Comparison of ENCODE assay signal across 22 mouse cellular contexts in genomic region chr19:26704545-26705209, GRCm38 (mm10).
A peak's percentile ranks its signal among the peaks of the same experiment; 100 is the strongest.
DNase-seq lines count a peak whose midpoint lies in the region; ATAC-seq and TF ChIP-seq lines count a peak whose summit lies in the region.
"Had no signal": no experiment of that assay in that cellular context is flagged by ENCODE, and none has a peak within 500 bp of the region (broad histone marks: within the 10 kb centered on the region; RNA-seq: fewer than 3 reads in every experiment).

No protein-coding gene starts in this region.

- no peak for TF ChIP-seq CTCF in lung, embryonic 14.5 days (IDR thresholded peaks at IDR 0.05; ENCODE audit: low read depth)

- H3K4me3 ChIP-seq in lung, embryonic 14.5 days (ENCODE audit: low read depth, low read length): no peak overlapping the region
- H3K4me3 ChIP-seq in embryonic facial prominence, embryonic 14.5 days (ENCODE audit: low read depth, low read length): no peak overlapping the region
- H3K4me3 ChIP-seq in limb, embryonic 14.5 days (replicated peaks; ENCODE audit: low read length): no peak overlapping the region
- H3K4me3 ChIP-seq: hindbrain, embryonic 15.5 days; intestine, embryonic 15.5 days; midbrain, embryonic 10.5 days had no signal

- no peak overlapping the region for H3K27ac ChIP-seq in lung, embryonic 14.5 days (ENCODE audit: low read depth)
- peak overlapping the region; percentile 58 for H3K27ac ChIP-seq in embryonic facial prominence, embryonic 14.5 days (replicated peaks; ENCODE audit: low read depth, low read length)
- peak overlapping the region; percentile 58; the same call in 1 of the 2 replicates for H3K27ac ChIP-seq in limb, embryonic 14.5 days (replicated peaks; ENCODE audit: low read depth, low read length)
- H3K27ac ChIP-seq: hindbrain, embryonic 15.5 days; intestine, embryonic 15.5 days; liver, embryonic 14.5 days; midbrain, embryonic 10.5 days had no signal

- H3K27me3 ChIP-seq in lung, embryonic 14.5 days (ENCODE audit: insufficient read depth, low read length): no peaks in the 10 kb centered on the region
- no peaks in the 10 kb centered on the region for H3K27me3 ChIP-seq in embryonic facial prominence, embryonic 14.5 days (replicated peaks; ENCODE audit: control insufficient read depth, insufficient read depth, low read length)
- no peaks in the 10 kb centered on the region for H3K27me3 ChIP-seq in limb, embryonic 14.5 days (ENCODE audit: control insufficient read depth, insufficient read depth, low read length)
- H3K27me3 ChIP-seq: hindbrain, embryonic 15.5 days; intestine, embryonic 15.5 days; Patski had no signal

- H3K4me2 ChIP-seq in lung, embryonic 14.5 days: no peak overlapping the region
- no peak overlapping the region for H3K4me2 ChIP-seq in embryonic facial prominence, embryonic 14.5 days (ENCODE audit: low read depth, low read length)
- H3K4me2 ChIP-seq in limb, embryonic 14.5 days (replicated peaks; ENCODE audit: low read depth, low read length, severe bottlenecking): no peak overlapping the region; the same call in 1 of the 2 replicates
- H3K4me2 ChIP-seq: hindbrain, embryonic 15.5 days; intestine, embryonic 15.5 days had no signal

- H3K9me3 ChIP-seq in lung, embryonic 14.5 days (ENCODE audit: low read depth, low read length): no peaks in the 10 kb centered on the region
- H3K9me3 ChIP-seq in embryonic facial prominence, embryonic 14.5 days (ENCODE audit: control insufficient read depth, low read length): peaks cover 3% of the 10 kb centered on the region; the same call in 1 of the 2 replicates
- no peaks in the 10 kb centered on the region for H3K9me3 ChIP-seq in limb, embryonic 14.5 days (ENCODE audit: control insufficient read depth, low read length)
- H3K9me3 ChIP-seq: hindbrain, embryonic 15.5 days; intestine, embryonic 15.5 days; midbrain, embryonic 10.5 days had no signal

- H3K4me1 ChIP-seq in lung, embryonic 14.5 days (ENCODE audit: insufficient read depth): no peaks in the 10 kb centered on the region
- H3K4me1 ChIP-seq in embryonic facial prominence, embryonic 14.5 days (ENCODE audit: control insufficient read depth, insufficient read depth, low read length): peaks cover 6% of the 10 kb centered on the region; the same call in 1 of the 2 replicates
- peaks cover 18% of the 10 kb centered on the region; the same call in 1 of the 2 replicates for H3K4me1 ChIP-seq in limb, embryonic 14.5 days (ENCODE audit: control insufficient read depth, insufficient read depth, low read length)
- H3K4me1 ChIP-seq: hindbrain, embryonic 15.5 days; midbrain, embryonic 10.5 days had no signal

- WGBS in lung, embryonic 14.5 days: 61% methylated on average over 10 of the region's 10 CpGs
- 38% methylated on average over 10 of the region's 10 CpGs for WGBS in embryonic facial prominence, embryonic 14.5 days
- WGBS in limb, embryonic 14.5 days: 37% methylated on average over 10 of the region's 10 CpGs

- DNase-seq in embryo, embryonic 10 days (ENCODE audit: low spot score): peak; percentile 13
- no peak for DNase-seq in embryo, embryonic 9.5 days (ENCODE audit: extremely low spot score)
- peak; percentile 21 for DNase-seq in lung, embryonic 14.5 days
- DNase-seq in lung, postnatal 14 days: no peak
- DNase-seq in embryonic facial prominence, embryonic 14.5 days (ENCODE audit: low spot score): peak; percentile 93
- DNase-seq in limb, embryonic 14.5 days (ENCODE audit: low spot score): peak; percentile 85
- DNase-seq in adipocyte (ENCODE audit: low spot score): no peak
- DNase-seq: adrenal gland, postnatal 10 days; cerebellum, adult 9-10 months; heart, adult 18-20 months; heart, postnatal 36 days; kidney, postnatal 14 days; lung, postnatal 36 days; right cerebral cortex, adult 18-20 months; thymus, postnatal 25 days had no signal

- no peak overlapping the region for H3K9ac ChIP-seq in lung, embryonic 14.5 days
- no peak overlapping the region for H3K9ac ChIP-seq in embryonic facial prominence, embryonic 14.5 days (ENCODE audit: low read depth, low read length)
- no peak overlapping the region for H3K9ac ChIP-seq in limb, embryonic 14.5 days (ENCODE audit: low read depth, low read length, severe bottlenecking)
- H3K9ac ChIP-seq: hindbrain, embryonic 15.5 days; intestine, embryonic 15.5 days; liver, embryonic 14.5 days had no signal

- TF ChIP-seq POLR2A in limb, embryonic 14.5 days (IDR thresholded peaks at IDR 0.05; ENCODE audit: borderline replicate concordance, extremely low read depth, insufficient read depth, insufficient read length): no peak

- no peak for ATAC-seq in lung, embryonic 14.5 days (ENCODE audit: insufficient read depth)
- peak; percentile 85 for ATAC-seq in embryonic facial prominence, embryonic 14.5 days (ENCODE audit: low read depth)
- ATAC-seq in limb, embryonic 14.5 days (ENCODE audit: low FRiP score, low read depth): peak; percentile 88
- ATAC-seq in CD4-positive, CD25-positive, alpha-beta regulatory T cell, adult 4 months: no peak
- ATAC-seq: forebrain, embryonic 16.5 days; intestine, embryonic 15.5 days; Patski had no signal

- peaks cover 3% of the 10 kb centered on the region; the same call in 1 of the 2 replicates for H3K36me3 ChIP-seq in lung, embryonic 14.5 days (ENCODE audit: insufficient read depth)
- H3K36me3 ChIP-seq in embryonic facial prominence, embryonic 14.5 days (ENCODE audit: control insufficient read depth, insufficient read depth, low read length): peaks cover 46% of the 10 kb centered on the region
- peaks cover 37% of the 10 kb centered on the region for H3K36me3 ChIP-seq in limb, embryonic 14.5 days (ENCODE audit: control insufficient read depth, insufficient read depth, low read length)
- H3K36me3 ChIP-seq: intestine, embryonic 15.5 days; midbrain, embryonic 10.5 days had no signal

Comparison
In these comparisons a context has a peak if more than half of its experiments do, and no peak if none do; other contexts are left out.
1. DNase-seq: peak in embryo, embryonic 10 days (single experiment), lung, embryonic 14.5 days (single experiment), embryonic facial prominence, embryonic 14.5 days (single experiment) and limb, embryonic 14.5 days (single experiment); none in embryo, embryonic 9.5 days (single experiment), lung, postnatal 14 days (single experiment) and adipocyte (single experiment).
2. ATAC-seq: peak in embryonic facial prominence, embryonic 14.5 days (single experiment) and limb, embryonic 14.5 days (single experiment); none in lung, embryonic 14.5 days (single experiment) and CD4-positive, CD25-positive, alpha-beta regulatory T cell, adult 4 months (single experiment).